Mouse (Mus musculus) embryonic fibroblast, embryonic 13.5 days (primary cell): ENCODE data around the gene Myo15b. TPM values are rescaled to one million over a fixed set of nuclear protein-coding genes. Genes with fewer than 3 reads are reported as not detected.
A peak's percentile ranks its signal among the peaks of the same experiment; 100 is the strongest.

Source experiments
- H3K27ac ChIP-seq: 2 replicates; pipeline ENCODE4 v1.5.1; 2012; ENCODE audit warnings: low read length, control low read depth, inconsistent platforms; ENCODE audit not compliant: insufficient read depth
- H3K4me1 ChIP-seq: 2 replicates; pipeline ENCODE4 v1.6.1; 2011; ENCODE audit warnings: low read length; ENCODE audit not compliant: control insufficient read depth, insufficient read depth
- H3K4me3 ChIP-seq: 2 replicates; pipeline ENCODE4 v1.5.1; 2011; ENCODE audit warnings: mild to moderate bottlenecking, control low read depth, low read length; ENCODE audit not compliant: insufficient read depth
- CTCF ChIP-seq: IDR thresholded peaks from 2 replicates; pipeline ENCODE4 v1.5.1; 2011; ENCODE audit warnings: mild to moderate bottlenecking, control low read depth, low read length, moderate library complexity, borderline replicate concordance; ENCODE audit not compliant: insufficient read depth
- POLR2A ChIP-seq: IDR thresholded peaks from 2 replicates; pipeline ENCODE4 v1.6.1; 2011; ENCODE audit warnings: low read depth, mild to moderate bottlenecking, control low read depth, low read length, moderate library complexity
- polyA plus RNA-seq: library from polyadenylated mRNA; stranded (reverse); fragments of >200 nt; gene quantifications from 2 replicates; pipeline ENCODE4 v1.2.4, GENCODE M21; 2011; ENCODE audit warnings: low read depth; ENCODE audit not compliant: missing spikeins, insufficient read length

Gene Myo15b
- not detected in 2 replicates for polyA plus RNA-seq

- no peak within 1 kb of the TSS for H3K4me3 ChIP-seq
- TF ChIP-seq CTCF: no peak
- no peak for TF ChIP-seq POLR2A
- H3K27ac ChIP-seq: no peak within 1 kb of the TSS
- no peaks in the 10 kb centered on the region for H3K4me1 ChIP-seq
Measured at GRCm38 (mm10) chr11:115858354-115858753, at the start of gene Myo15b. Myo15b (plus strand) TSS chr11:115858406.

GRCm38 (mm10) chr11:115808696-115809310, 49.4 kb upstream of the Myo15b start:
- Histone ChIP-seq H3K27ac (no peak overlapping the region), H3K4me1 (peaks cover 2% of the 10 kb centered on the region; the same call in 1 of the 2 replicates), H3K4me3 (no peak overlapping the region)
- TF ChIP-seq CTCF: no peak
- TF ChIP-seq POLR2A: no peak

DNA sequence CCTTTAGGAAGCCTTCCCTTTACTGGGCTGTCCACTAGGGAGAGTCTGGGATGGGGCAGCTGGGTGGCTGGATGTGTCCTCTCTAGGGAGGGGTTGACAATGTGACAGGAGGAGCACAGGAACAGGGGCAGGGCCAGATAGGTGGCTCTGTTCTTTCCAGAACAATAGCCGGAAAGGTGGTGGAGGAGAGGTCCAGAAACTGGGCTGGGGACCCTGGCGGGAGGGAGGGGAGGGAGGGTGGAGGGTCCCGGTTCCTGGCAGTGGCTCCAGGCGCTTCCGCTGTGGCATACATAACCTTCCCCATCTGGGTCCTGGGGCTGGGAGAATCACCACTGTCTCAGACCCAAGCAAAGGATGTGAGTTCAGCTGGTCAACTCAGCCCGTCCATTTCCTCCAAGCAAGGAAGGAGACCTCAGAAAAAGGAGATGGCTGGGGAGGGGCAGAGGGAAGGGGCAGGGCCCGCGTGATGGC, 48.9 kb upstream of the Myo15b start:
- Histone ChIP-seq H3K4me3 (no peak overlapping the region), H3K4me1 (peaks cover 2% of the 10 kb centered on the region; the same call in 1 of the 2 replicates), H3K27ac (no peak overlapping the region)
- TF ChIP-seq CTCF: no peak

- Histone ChIP-seq H3K4me3 (no peak overlapping the region), H3K4me1 (peaks cover 2% of the 10 kb centered on the region; the same call in 1 of the 2 replicates), H3K27ac (no peak overlapping the region)
- TF ChIP-seq POLR2A (no peak), CTCF (no peak)
Measured at GRCm38 (mm10) chr11:115810377-115810776, 47.8 kb upstream of the Myo15b start.

GRCm38 (mm10) chr11:115811381-115812093, 46.7 kb upstream of the Myo15b start:
- TF ChIP-seq POLR2A: no peak
- no peak for TF ChIP-seq CTCF
- peaks cover 2% of the 10 kb centered on the region; the same call in 1 of the 2 replicates for H3K4me1 ChIP-seq
- H3K4me3 ChIP-seq: no peak overlapping the region
- H3K27ac ChIP-seq: no peak overlapping the region

- H3K4me3 ChIP-seq: peak overlapping the region; percentile 80; the same call in 1 of the 2 replicates
- H3K27ac ChIP-seq: no peak overlapping the region
- TF ChIP-seq POLR2A (no peak), CTCF (no peak)
- peaks cover 2% of the 10 kb centered on the region; the same call in 1 of the 2 replicates for H3K4me1 ChIP-seq
Measured at GRCm38 (mm10) chr11:115812095-115812494, 46.1 kb upstream of the Myo15b start.

- TF ChIP-seq CTCF: no peak
- TF ChIP-seq POLR2A: no peak
- peak overlapping the region; percentile 80 for H3K4me3 ChIP-seq
- H3K27ac ChIP-seq: no peak overlapping the region
- peaks cover 2% of the 10 kb centered on the region; the same call in 1 of the 2 replicates for H3K4me1 ChIP-seq
Measured at GRCm38 (mm10) chr11:115812533-115813420, 45.4 kb upstream of the Myo15b start.

DNA sequence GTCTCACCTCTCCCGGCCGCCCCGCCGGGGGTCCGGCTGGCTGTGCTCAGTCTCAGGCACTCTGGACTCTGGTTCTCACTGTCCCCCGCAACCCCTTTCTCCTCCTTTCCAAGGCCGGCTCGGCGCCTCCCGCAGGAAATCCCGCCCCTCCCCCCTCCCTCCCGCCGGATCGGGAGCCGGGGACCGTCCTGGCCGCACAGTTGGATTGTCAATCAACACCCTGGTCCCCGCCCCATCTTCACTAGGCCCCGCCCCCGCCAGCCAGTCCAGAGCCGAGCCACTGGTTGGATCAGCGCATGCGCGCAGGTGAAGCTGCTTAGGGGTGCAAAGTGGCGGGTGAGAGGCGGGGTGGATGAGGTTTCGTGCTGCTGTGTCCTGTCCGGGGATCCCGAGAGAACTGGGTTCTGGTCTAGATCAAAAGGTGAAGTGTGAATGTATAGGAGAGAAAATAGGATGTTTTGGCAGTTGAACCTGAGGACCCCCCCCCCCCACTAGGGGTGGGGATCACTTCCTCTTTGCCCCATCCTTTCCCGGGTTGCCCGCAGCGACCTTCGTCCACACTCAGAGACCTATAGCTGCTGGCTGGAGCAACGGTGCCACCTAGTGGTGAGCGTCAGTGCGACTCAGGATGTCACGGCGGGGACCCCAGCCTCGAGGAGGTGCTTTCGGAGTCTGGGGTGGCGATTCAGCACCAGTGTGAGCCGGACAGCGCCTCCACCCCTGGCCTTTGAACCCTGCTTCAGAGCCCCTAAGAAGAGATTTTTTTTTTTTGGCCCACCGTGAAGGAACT, 44.5 kb upstream of the Myo15b start, which contains the start of gene Caskin2:
Caskin2 (minus strand) TSS at position 133 of the 790 bp plus-strand sequence.
- no peak within 1 kb of the TSS for H3K27ac ChIP-seq
- peak; percentile 73 for TF ChIP-seq POLR2A
- TF ChIP-seq CTCF: peak; percentile 98
- peaks cover 2% of the 10 kb centered on the region; the same call in 1 of the 2 replicates for H3K4me1 ChIP-seq
- peak within 1 kb of the TSS; percentile 80 for H3K4me3 ChIP-seq
